Mouse (Mus musculus): ENCODE results near the gene 1810009A15Rik.
"Not testable (repeated sequence)": the region's sequence is repeated elsewhere in the genome, so short reads cannot be mapped to it uniquely, and the experiment has no call there.

The 1810009A15Rik gene

GRCm38 (mm10) chr19:8888511-8889385, at the start of gene 1810009A15Rik, which contains the start of gene Gm49416:
1810009A15Rik (plus strand) TSS chr19:8888853.
Gm49416 (plus strand) TSS chr19:8888926.
- DNase-seq (ENCODE audit: low spot score), result peak; percentile 98

GRCm38 (mm10) chr19:8839103-8839907, 49.3 kb upstream of the 1810009A15Rik start, which contains the start of gene Gng3:
Gng3 (minus strand) TSS chr19:8839194.
- no peak for DNase-seq (ENCODE audit: low spot score)

- DNase-seq (ENCODE audit: low spot score), result no peak
These were observed 48.5 kb upstream of the 1810009A15Rik start for GRCm38 (mm10) chr19:8839908-8840791.

GRCm38 (mm10) chr19:8841012-8841411, 47.6 kb upstream of the 1810009A15Rik start:
- no peak for DNase-seq (ENCODE audit: low spot score)

- peak; percentile 48 for DNase-seq (ENCODE audit: low spot score)
These were observed 45.7 kb upstream of the 1810009A15Rik start for GRCm38 (mm10) chr19:8842961-8843360.

GRCm38 (mm10) chr19:8844371-8845129, 44.1 kb upstream of the 1810009A15Rik start:
- DNase-seq (ENCODE audit: low spot score), result peak; percentile 99

- DNase-seq (ENCODE audit: low spot score), result no peak
These were observed 40.3 kb upstream of the 1810009A15Rik start for GRCm38 (mm10) chr19:8848356-8848755.

- DNase-seq (ENCODE audit: low spot score), result peak; percentile 77
These were observed 38.2 kb upstream of the 1810009A15Rik start, which contains the start of gene Lrrn4cl for GRCm38 (mm10) chr19:8850402-8850901. Lrrn4cl (plus strand) TSS chr19:8850768.

GRCm38 (mm10) chr19:8851639-8852038, 37.0 kb upstream of the 1810009A15Rik start:
- no peak for DNase-seq (ENCODE audit: low spot score)

GRCm38 (mm10) chr19:8852236-8852928, 36.3 kb upstream of the 1810009A15Rik start:
- no peak for DNase-seq (ENCODE audit: low spot score)

- no peak for DNase-seq (ENCODE audit: low spot score)
These were observed 35.5 kb upstream of the 1810009A15Rik start for GRCm38 (mm10) chr19:8853117-8853516.

GRCm38 (mm10) chr19:8857689-8858088, 31.0 kb upstream of the 1810009A15Rik start:
- DNase-seq (ENCODE audit: low spot score), result peak; percentile 65

GRCm38 (mm10) chr19:8859018-8859417, 29.6 kb upstream of the 1810009A15Rik start:
- DNase-seq (ENCODE audit: low spot score), result peak; percentile 59

- no peak for DNase-seq (ENCODE audit: low spot score)
These were observed 24.4 kb upstream of the 1810009A15Rik start for GRCm38 (mm10) chr19:8864265-8864664.

GRCm38 (mm10) chr19:8870381-8870780, 18.3 kb upstream of the 1810009A15Rik start:
- DNase-seq (ENCODE audit: low spot score), result not testable (repeated sequence)

- no peak for DNase-seq (ENCODE audit: low spot score)
These were observed 17.8 kb upstream of the 1810009A15Rik start for GRCm38 (mm10) chr19:8870838-8871237.

- DNase-seq (ENCODE audit: low spot score), result peak; percentile 99
These were observed 17.1 kb upstream of the 1810009A15Rik start, which contains the start of gene Ubxn1 for GRCm38 (mm10) chr19:8871267-8872186. Ubxn1 (plus strand) TSS chr19:8871496.

GRCm38 (mm10) chr19:8872266-8872840, 16.3 kb upstream of the 1810009A15Rik start:
- peak; percentile 43 for DNase-seq (ENCODE audit: low spot score)

Measured in adipocyte (in vitro differentiated cells).